Mouse (Mus musculus) R1 (cell line): Measurements from ENCODE around the gene Hfe.

Source experiments
- DNase-seq: peaks from one replicate; pipeline ENCODE4 v3.0.0-alpha.2; 2018; ENCODE audit warnings: low read depth, low spot score

The Hfe gene

DNA sequence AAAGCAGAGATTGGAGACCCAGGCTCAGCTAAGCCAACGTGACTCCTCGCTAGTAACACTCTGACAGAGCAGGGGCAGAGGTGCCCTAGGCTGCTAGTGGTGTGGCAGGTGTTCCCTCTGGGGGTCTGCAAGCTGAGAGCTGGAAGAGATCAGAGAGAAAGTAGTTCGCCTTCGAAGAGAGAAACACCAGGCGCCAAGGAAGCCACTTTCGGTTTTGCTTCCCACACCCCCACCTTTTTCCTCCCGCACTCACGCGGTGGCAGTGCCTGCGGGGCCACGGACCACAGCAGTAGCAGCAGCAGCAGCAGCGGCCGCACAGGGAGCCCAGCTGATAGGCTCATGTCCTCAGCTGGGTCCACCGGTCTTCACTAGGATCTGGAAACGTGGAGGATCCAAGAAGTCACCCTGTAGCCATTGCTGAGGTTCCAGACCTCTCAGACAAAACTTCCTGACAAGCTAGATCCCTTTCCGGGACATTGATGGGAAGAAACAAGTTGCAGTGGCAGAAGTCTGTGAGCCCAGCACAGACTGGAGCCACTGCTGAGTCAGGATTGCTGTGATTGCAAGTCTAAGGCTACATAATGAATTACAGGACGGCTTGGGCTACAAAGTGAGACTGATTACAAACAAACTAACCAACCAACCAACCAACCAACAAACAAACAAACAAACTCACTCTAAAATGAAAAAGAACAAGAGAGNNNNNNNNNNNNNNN is at the start of gene Hfe:
Gene Hfe (minus strand): TSS at position 481 of the 716 bp plus-strand sequence.
- peak; percentile 43 for DNase-seq

DNA sequence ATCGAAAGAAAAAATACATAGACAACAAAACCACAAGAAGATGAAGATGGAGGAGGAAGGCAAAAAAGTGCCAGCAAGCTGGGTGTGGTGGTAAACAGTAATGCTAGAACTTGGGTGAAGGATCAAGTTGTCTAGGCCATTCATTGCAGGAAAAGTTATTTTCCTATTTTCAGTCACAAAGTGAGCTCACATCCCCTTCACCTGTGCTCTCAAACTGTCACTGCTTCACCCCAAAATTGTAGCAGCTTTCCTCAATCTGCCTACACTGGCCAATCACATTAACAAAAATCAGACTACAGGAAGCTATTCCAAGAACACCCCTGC is 49.2 kb upstream of the Hfe start:
- DNase-seq, result no peak

DNA sequence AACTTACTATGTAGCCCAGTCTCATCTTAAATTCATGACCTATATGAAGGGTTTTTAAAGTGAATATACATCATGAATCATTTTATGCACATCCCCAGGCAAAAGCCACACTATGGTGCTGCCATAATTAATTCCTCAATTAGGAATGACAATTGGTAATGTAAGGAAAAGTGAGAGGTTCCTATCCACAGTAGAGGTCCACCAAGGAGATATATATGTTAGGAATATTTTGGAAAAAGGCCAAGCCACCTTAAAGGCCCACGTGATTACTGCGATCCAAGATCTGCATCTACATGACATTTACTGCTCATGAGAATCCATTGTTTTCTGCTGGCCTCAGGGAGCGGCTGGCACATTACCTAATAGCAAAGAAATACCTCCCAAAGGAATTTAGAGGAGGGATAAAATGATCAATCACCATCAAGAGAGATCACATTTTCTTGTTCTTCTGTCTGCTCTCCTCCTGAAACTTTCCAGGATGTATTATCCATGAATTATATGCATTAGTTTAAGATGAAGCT is 48.7 kb upstream of the Hfe start:
- peak; percentile 64 for DNase-seq

DNA sequence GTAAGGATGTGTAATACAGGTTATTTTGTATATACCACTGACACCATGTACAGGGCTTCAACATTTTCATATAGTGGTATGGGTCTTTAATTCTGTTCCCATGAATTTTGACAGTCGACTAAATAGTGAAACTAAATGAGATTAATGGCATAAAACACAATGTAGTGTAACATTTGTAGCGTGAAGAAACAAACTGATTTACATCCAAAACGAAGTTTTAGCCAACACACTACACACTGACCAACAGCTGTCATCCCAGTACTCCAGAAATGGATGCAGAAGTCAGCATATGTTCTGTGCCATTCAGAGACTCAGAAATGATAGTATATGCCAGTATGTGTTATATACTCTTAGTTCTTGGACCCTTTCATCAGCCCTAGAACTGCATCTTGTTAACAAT is 47.3 kb upstream of the Hfe start:
- DNase-seq, result no peak

DNA sequence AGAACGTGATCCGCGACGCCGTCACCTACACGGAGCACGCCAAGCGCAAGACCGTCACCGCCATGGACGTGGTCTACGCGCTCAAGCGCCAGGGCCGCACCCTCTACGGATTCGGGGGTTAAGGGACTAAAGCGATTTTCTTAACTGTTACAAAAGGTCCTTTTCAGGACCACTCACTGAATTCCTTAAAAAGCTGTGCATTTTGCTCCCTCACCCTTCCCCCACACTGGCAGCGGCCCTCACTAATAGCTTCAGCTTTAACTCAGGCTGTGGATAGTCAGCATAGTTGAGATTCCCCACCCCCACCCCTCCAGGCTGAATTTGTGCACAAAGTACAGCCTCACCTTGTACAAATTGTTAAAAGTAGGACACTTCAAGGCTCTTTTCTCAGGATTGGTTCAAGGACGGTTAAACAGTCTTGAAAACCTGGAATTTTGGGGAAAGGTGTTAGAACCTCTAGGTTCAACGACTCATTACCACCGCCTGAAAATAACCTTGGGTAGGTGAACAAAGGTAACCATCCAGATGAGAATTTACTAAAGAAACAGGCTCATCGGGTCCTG is 46.6 kb upstream of the Hfe start:
- DNase-seq, result peak; percentile 94

DNA sequence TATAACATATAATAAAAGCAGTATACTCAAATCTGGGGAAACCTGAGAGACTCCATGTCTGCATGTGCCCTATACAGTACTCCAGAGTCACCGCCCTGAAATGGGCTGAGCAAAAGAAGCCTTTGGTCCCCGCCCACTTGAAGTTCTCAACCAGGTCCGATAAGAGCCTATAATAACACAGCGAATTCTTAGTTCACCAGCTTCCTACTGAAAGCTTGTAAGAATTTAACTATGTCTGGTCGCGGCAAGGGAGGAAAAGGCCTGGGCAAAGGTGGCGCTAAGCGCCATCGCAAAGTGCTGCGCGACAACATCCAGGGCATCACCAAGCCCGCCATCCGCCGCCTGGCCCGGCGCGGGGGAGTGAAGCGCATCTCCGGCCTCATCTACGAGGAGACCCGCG is 46.1 kb upstream of the Hfe start, which contains the start of gene Hist1h4b:
Gene Hist1h4b (plus strand): TSS at position 224 of the 400 bp plus-strand sequence.
- DNase-seq, result peak; percentile 97

DNA sequence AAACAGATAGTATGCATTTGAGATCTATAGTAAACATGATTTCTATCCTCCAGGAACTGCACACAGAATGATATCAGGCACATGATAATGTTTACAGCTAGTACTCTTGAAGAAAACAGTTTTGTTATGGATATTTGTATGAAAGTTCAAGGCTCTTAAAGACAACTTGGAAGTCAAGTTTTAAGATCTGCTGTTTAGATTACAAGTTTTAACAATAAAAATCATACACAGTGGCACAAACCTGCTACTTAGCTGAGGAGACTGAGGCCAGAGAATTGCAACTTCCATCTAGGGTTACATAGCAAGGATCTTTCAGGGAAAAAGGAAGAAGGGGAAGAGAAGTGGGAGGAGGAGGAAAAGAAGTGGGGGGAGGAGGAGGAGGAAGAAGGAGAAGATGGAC is 44.3 kb upstream of the Hfe start:
- DNase-seq, result no peak

DNA sequence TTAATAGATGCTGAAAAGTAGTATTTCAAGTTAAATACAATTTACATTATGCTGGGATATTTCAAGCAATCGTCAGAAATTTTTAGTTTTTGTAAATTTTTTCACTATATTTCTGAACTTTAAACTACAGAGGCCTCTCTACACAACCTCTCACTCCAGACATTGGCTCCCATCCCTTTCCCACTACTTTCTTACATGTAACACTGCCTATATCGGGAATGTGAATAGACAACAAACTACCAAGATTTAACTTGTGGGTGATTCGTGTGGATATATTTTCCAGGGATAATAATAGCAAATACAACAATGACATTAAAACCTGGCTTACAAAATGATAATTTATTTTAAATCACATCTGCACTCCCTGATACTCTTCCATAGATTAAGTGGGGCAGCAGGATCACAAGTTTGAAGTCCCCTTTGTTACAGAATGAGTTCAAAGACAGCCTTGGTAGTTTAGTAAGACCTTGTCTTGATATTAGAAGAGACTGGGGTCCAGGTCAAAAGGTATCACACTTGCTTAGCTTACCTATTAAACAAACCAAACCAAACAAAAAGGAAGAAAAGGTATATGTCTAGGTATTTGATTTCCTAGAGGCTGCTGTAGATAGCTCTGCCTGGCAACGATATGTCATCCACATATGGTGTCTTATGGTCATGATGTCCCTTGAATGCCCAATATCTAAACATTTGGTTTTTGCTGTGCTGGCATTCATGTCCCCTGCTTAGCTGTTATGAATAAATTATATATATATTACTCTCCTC is 42.8 kb upstream of the Hfe start:
- DNase-seq, result no peak

DNA sequence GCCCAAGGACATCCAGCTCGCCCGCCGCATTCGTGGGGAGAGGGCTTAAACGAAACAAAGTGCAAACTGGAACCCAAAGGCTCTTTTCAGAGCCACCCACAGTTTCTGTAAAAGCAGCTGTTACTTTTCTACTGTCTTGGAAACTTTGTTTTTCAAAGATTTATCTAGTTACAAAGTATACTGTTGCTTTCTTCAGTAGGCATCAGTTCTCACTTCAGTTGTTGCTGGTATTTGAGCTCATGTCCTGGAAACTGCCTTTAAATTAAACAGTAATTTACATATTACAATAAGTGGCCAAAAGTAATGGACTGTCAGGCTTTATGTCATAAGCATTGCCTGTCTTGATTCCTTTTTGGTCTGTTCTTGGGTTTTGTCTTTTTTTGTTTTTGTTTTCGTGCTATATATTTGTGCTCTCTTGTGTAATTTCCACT is 42.1 kb upstream of the Hfe start:
- DNase-seq, result peak; percentile 44

DNA sequence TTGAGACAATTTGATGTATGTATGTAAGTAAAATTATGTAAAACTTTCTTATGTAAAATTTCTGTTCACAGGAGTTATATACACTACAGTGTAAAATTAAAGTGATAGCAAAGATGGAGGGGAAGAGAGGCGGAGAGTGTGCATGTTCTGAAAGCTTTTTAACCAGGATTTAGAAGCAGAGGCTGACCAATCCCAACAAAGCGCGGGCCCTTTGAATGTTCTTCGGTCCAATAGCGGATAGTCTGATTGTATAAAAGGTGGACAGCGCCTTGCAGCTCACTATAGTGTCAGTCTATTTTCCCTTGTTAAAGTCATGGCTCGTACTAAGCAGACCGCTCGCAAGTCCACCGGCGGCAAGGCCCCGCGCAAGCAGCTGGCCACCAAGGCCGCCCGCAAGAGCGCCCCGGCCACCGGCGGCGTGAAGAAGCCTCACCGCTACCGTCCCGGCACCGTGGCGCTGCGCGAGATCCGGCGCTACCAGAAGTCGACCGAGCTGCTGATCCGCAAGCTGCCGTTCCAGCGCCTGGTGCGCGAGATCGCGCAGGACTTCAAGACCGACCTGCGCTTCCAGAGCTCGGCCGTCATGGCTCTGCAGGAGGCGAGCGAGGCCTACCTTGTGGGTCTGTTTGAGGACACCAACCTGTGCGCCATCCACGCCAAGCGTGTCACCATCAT is 41.5 kb upstream of the Hfe start, which contains the start of gene Hist1h3b:
Gene Hist1h3b (plus strand): TSS at position 201 of the 675 bp plus-strand sequence.
- DNase-seq, result peak; percentile 98

DNA sequence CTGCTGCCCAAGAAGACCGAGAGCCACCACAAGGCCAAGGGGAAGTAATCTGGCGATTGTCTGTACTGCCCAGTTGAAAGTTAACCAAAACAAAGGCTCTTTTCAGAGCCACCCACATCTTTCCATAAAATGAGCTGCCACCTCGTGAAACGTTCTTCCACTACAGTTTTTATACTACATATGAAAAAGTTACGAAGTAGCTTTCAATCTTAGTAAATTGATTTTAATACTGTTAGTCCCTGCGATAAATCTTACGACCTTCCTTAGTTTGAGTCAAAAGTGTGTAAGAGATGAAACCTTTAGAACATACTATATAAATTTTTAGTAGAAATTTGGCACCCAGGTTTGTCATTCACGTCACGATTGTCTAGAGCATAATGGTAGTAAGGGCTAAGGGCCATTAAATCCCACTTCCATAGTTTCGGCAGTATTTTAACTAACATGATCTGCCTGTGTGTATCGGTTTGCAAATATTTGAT is 40.9 kb upstream of the Hfe start:
- DNase-seq, result peak; percentile 74

DNA sequence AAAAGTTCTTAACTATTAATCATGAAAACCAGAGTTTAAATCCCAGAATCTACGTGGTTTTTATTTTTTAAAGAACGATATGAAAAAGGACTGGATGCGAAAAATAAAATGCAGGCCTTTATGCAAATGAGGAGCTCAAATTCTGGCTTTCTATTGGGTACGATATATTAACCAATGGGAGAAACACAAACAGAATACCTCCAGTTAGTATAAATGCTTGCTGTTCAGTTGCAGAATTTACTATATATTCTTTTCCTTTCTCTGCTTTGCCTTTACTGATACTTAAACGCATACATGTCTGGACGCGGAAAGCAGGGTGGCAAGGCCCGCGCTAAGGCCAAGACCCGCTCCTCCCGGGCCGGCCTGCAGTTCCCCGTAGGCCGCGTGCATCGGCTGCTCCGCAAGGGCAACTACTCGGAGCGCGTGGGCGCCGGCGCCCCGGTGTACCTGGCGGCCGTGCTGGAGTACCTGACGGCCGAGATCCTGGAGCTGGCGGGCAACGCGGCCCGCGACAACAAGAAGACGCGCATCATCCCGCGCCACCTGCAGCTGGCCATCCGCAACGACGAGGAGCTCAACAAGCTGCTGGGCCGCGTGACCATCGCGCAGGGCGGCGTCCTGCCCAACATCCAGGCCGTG is 40.3 kb upstream of the Hfe start, which contains the start of gene Hist1h2ab:
Gene Hist1h2ab (plus strand): TSS at position 288 of the 639 bp plus-strand sequence.
- peak; percentile 90 for DNase-seq

DNA sequence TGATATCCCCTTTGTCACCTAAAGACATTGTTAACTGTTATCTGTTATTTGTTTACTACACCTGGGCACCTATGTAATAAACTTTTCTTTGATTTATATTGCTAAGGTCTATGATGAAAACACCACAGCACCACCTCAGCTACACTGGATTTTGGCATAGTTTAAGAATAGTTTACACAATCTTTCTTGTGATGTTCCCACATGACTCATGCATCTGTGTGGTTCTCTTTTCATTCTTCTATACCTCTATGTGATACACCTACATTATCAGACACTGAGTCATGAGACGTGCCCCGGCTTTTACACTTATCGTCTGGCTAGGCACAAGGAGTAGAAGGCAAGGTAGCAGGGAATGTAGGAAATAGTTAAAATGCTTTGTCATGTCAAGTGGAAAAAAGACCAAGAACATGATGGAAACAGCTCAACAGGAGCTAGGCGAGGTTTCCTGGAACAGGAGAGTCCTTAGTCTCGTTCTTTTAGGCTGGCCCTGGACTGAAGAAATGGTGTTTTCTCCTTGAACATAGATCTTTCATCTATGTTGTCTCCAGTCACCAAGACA is 39.0 kb upstream of the Hfe start:
- no peak for DNase-seq

DNA sequence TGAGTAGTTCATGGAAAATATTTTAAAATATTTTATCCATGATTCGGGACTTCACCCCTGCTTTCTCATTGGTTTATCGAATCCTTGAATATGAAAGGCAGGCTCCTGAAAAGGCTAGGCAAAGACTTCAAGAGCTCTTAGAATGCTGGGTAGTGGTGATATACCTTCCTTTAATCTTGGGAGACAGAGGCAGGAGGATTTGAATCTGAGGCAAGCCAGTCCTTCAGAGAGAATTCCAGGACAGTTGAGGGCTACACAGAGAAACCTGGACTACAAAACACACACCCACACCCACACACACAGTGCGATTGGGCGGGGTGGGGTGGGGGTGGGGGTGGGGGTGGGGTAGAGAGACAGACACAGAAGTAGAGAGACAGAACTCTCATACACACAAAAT is 37.2 kb upstream of the Hfe start:
- DNase-seq, result peak; percentile 82

DNA sequence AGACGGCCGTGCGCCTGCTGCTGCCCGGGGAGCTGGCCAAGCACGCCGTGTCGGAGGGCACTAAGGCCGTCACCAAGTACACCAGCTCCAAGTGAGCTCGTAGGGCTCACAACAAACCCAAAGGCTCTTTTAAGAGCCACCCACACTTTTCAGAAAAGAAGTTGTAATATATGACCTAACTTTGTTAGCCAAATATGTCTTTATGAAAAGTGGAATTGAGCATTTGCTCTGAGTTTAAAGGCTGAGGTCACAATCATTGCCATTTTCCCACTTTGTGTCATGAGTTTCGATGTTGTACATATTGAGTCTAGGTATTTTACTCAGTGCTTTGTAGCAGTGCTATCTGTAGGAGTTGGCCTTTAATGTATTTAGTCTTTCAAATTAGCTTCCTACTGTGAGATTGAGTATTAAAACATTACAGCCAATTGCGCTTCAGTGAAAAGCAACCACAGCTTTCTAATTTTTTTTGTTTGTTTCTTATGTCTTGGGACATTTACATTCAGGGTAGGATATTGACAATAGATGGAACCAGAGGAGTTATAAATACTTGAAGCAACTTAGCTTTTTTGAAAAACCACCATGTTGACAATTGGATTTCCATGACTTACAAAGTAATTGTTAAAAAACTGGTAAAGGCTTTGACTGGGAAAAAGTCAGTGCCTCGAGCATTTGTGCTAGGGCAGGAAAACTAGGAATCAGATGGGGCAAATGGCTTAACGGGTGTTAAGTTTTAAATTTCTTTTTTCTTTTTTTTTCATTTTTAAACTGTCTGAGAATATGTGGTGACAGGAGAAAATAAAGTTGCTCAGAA is 36.6 kb upstream of the Hfe start:
- peak; percentile 82 for DNase-seq

DNA sequence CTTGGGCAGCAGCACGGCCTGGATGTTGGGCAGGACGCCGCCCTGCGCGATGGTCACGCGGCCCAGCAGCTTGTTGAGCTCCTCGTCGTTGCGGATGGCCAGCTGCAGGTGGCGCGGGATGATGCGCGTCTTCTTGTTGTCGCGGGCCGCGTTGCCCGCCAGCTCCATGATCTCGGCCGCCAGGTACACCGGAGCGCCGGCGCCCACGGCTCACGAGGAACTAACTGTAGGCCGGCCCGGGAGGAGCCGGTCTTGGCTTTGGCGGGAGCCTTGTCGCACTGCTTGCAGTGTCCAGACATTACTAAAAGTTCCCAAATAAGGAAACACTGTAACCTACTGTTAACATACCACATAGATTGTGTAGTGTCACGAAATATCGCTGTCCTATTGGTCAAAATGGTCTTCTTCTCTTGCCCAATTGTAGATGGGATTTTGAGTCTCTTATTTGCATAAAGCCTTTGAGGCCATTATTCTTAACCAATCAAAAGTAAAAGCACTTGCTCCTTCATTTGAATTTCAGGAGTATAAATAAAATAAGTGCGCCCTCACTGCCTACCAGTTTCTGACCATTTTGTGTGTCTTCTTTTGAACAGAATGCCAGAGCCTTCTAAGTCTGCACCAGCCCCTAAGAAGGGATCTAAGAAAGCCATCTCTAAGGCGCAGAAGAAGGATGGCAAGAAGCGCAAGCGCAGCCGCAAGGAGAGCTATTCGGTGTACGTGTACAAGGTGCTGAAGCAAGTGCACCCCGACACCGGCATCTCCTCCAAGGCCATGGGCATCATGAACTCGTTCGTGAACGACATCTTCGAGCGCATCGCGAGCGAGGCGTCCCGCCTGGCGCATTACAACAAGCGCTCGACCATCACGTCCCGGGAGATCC is 35.8 kb upstream of the Hfe start, which contains the start of gene Hist1h2bb:
Gene Hist1h2bb (plus strand): TSS at position 534 of the 880 bp plus-strand sequence.
- peak; percentile 98 for DNase-seq

DNA sequence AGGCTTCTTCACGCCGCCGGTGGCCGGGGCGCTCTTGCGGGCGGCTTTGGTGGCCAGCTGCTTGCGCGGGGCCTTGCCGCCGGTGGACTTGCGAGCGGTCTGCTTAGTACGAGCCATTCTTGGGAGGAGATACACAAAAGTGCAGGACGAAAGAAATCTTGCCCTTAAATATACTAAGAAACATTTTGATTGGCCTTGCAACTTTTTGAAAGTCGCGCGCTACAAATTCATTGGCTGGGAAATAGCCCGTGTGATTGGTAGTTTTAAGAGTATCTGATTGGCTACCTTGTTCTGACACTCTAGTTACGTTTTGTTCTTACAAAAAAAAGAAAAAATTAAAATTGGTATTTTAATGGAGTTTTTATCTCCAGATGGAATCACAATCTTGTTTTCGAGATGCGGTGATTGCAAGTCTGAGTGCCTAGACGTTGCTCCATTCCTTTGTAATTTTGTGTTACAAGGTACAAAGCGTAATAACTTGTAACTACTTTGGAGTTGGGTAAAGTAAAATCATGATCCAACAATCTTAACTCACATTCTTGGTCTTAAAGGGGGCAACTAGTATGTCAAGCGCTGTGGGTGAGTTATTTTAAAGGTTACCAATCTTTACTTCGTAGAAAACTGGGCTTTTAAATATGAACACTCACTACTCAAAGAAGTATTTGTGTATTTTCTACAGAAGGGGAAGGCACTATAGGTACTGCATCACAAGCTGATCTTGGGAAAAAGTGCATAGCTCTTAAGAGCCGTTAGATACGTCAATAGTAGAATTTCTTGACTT is 34.9 kb upstream of the Hfe start, which contains the start of gene Hist1h3c:
Gene Hist1h3c (minus strand): TSS at position 222 of the 781 bp plus-strand sequence.
- peak; percentile 96 for DNase-seq
